Mouse (Mus musculus): ENCODE measurements around the gene Acss3. TPM values are rescaled to one million over a fixed set of nuclear protein-coding genes. Genes with fewer than 3 reads are reported as not detected.

Gene Acss3
- total RNA-seq, 1 experiment from 2014 or later: 22.7 TPM

Other genes with a start within 250 kb of the Acss3 start
- gene Lin7a, start 148.0 kb upstream of the Acss3 start, total RNA-seq (2021): 1.9 and 3.3 TPM in 2 replicates